Mouse (Mus musculus) stomach, adult 2 months (tissue): ENCODE results near the gene Gm28044. TPM values are rescaled to one million over a fixed set of nuclear protein-coding genes. Genes with fewer than 3 reads are reported as not detected.

ENCODE experiments used
- polyA plus RNA-seq: library from polyadenylated mRNA; depleted of rRNA; stranded (reverse); fragments of >200 nt; gene quantifications from 2 replicates; pipeline ENCODE4 v1.2.3, GENCODE M21; 2012; rRNA removed

Gene Gm28044
- polyA plus RNA-seq: not detected in 2 replicates

GRCm38 (mm10) chr13:67360131-67360744 lies at the start of gene Gm28044, which contains the start of gene Zfp953:
TSS of gene Gm28044 (minus strand) at chr13:67360536.
TSS of gene Zfp953 (minus strand) at chr13:67360605.

GRCm38 (mm10) chr13:67399183-67399903 lies 39.0 kb upstream of the Gm28044 start, which contains the start of gene Zfp429:
TSS of gene Zfp429 (minus strand) at chr13:67399819.

GRCm38 (mm10) chr13:67375050-67375911 lies 14.9 kb upstream of the Gm28044 start, which contains the start of the genes Gm28041 and Zfp456:
TSS of gene Gm28041 (minus strand) at chr13:67375733.
TSS of gene Zfp456 (minus strand) at chr13:67375810.

GRCm38 (mm10) chr13:67332019-67332724 lies 28.2 kb downstream of the Gm28044 start, which contains the start of gene Zfp595:
TSS of gene Zfp595 (minus strand) at chr13:67332570.

GRCm38 (mm10) chr13:67305822-67306672 lies 54.3 kb downstream of the Gm28044 start, which contains the start of gene Zfp457:
TSS of gene Zfp457 (minus strand) at chr13:67306485.

GRCm38 (mm10) chr13:67278314-67278713 lies 82.0 kb downstream of the Gm28044 start, which contains the start of gene Zfp458:
TSS of gene Zfp458 (minus strand) at chr13:67278466.

Other genes with a start within 250 kb of the Gm28044 start
- 0.02 TPM in 2 replicates for gene Rslcan18, start 244.3 kb downstream of the Gm28044 start, polyA plus RNA-seq
- 0.02 TPM in 1 of 2 replicates, not detected in the other for gene Zfp759, start 238.9 kb downstream of the Gm28044 start, polyA plus RNA-seq
- 0.15 and 0.16 TPM in 2 replicates for gene Rsl1, start 187.4 kb downstream of the Gm28044 start, polyA plus RNA-seq
- 0.02 TPM in 1 of 2 replicates, not detected in the other for gene Zfp455, start 166.0 kb downstream of the Gm28044 start, polyA plus RNA-seq
- gene Zfp458, start 82.1 kb downstream of the Gm28044 start, polyA plus RNA-seq: 0.04 and 0.17 TPM in 2 replicates
- gene Zfp457, start 54.1 kb downstream of the Gm28044 start, polyA plus RNA-seq: 0.13 and 0.19 TPM in 2 replicates
- gene Zfp595, start 28.0 kb downstream of the Gm28044 start, polyA plus RNA-seq: 0.09 TPM in 2 replicates
- gene Zfp953, start 69 bp upstream of the Gm28044 start, polyA plus RNA-seq: 0.02 and 0.03 TPM in 2 replicates
- not detected in 2 replicates for gene Gm28041, start 15.2 kb upstream of the Gm28044 start, polyA plus RNA-seq
- gene Zfp456, start 15.3 kb upstream of the Gm28044 start, polyA plus RNA-seq: 0.02 TPM in 1 of 2 replicates, not detected in the other
- 0.43 and 0.54 TPM in 2 replicates for gene Zfp429, start 39.3 kb upstream of the Gm28044 start, polyA plus RNA-seq
- 0.03 and 0.14 TPM in 2 replicates for gene Zfp459, start 60.9 kb upstream of the Gm28044 start, polyA plus RNA-seq
- 0.08 and 0.09 TPM in 2 replicates for gene Zfp874a, start 91.1 kb upstream of the Gm28044 start, polyA plus RNA-seq
- 0.05 and 0.37 TPM in 2 replicates for gene Zfp874b, start 123.7 kb upstream of the Gm28044 start, polyA plus RNA-seq
- 0.06 and 0.09 TPM in 2 replicates for gene Zfp58, start 140.0 kb upstream of the Gm28044 start, polyA plus RNA-seq
- not detected in 2 replicates for gene Gm26965, start 165.6 kb upstream of the Gm28044 start, polyA plus RNA-seq
- 3.0 and 3.3 TPM in 2 replicates for gene Zfp87, start 165.6 kb upstream of the Gm28044 start, polyA plus RNA-seq
- gene Zfp748, start 193.3 kb upstream of the Gm28044 start, polyA plus RNA-seq: 0.05 and 0.66 TPM in 2 replicates
- 0.01 TPM in 2 replicates for gene Zfp729b, start 249.2 kb upstream of the Gm28044 start, polyA plus RNA-seq